Comparison of ENCODE assay signal across 8 mouse cellular contexts in genomic region chr11:97435808-97436491, GRCm38 (mm10). TPM values are rescaled to one million over a fixed set of nuclear protein-coding genes. Genes with fewer than 3 reads are reported as not detected.
A peak's percentile ranks its signal among the peaks of the same experiment; 100 is the strongest.
DNase-seq lines count a peak whose midpoint lies in the region; ATAC-seq and TF ChIP-seq lines count a peak whose summit lies in the region.

No protein-coding gene starts in this region.

- no peaks in the 10 kb centered on the region for H3K27me3 ChIP-seq in embryonic facial prominence, embryonic 13.5 days
- H3K27me3 ChIP-seq in intestine, embryonic 14.5 days (replicated peaks; ENCODE audit: control insufficient read depth, insufficient read depth, low read length) = no peaks in the 10 kb centered on the region
- no peaks in the 10 kb centered on the region for H3K27me3 ChIP-seq in liver, embryonic 16.5 days (ENCODE audit: control insufficient read depth, insufficient read depth, low read depth, low read length)
- no peaks in the 10 kb centered on the region for H3K27me3 ChIP-seq in stomach, embryonic 15.5 days (replicated peaks)

- no peak overlapping the region for H3K4me3 ChIP-seq in layer of hippocampus, adult 2 months
- no peak overlapping the region for H3K4me3 ChIP-seq in embryonic facial prominence, embryonic 13.5 days
- no peak overlapping the region for H3K4me3 ChIP-seq in intestine, embryonic 14.5 days (ENCODE audit: low read depth, low read length)
- peak overlapping the region; percentile 76 for H3K4me3 ChIP-seq in liver, embryonic 16.5 days (ENCODE audit: low read depth, low read length)
- 0 out of 2 replicates have a peak overlapping the region, but pooled peaks have one; percentile 5 for H3K4me3 ChIP-seq in stomach, embryonic 15.5 days (replicated peaks)

- WGBS in embryonic facial prominence, embryonic 13.5 days = 44% methylated on average over 13 of the region's 13 CpGs
- WGBS in intestine, embryonic 14.5 days = 41% methylated on average over 13 of the region's 13 CpGs
- WGBS in liver, embryonic 16.5 days (ENCODE audit: insufficient replicate concordance) = 17% methylated on average over 13 of the region's 13 CpGs
- WGBS in stomach, embryonic 15.5 days = 30% methylated on average over 13 of the region's 13 CpGs

- H3K36me3 ChIP-seq in embryonic facial prominence, embryonic 13.5 days = no peaks in the 10 kb centered on the region; the same call in 1 of the 2 replicates
- H3K36me3 ChIP-seq in intestine, embryonic 14.5 days (ENCODE audit: control insufficient read depth, insufficient read depth, low read length) = no peaks in the 10 kb centered on the region
- H3K36me3 ChIP-seq in liver, embryonic 16.5 days (ENCODE audit: control insufficient read depth, insufficient read depth) = no peaks in the 10 kb centered on the region
- H3K36me3 ChIP-seq in stomach, embryonic 15.5 days = no peaks in the 10 kb centered on the region

- H3K9me3 ChIP-seq in embryonic facial prominence, embryonic 13.5 days = no peaks in the 10 kb centered on the region
- H3K9me3 ChIP-seq in intestine, embryonic 14.5 days (ENCODE audit: control insufficient read depth, low read length) = no peaks in the 10 kb centered on the region
- H3K9me3 ChIP-seq in liver, embryonic 16.5 days (replicated peaks; ENCODE audit: control insufficient read depth, low read length) = no peaks in the 10 kb centered on the region
- H3K9me3 ChIP-seq in stomach, embryonic 15.5 days = no peaks in the 10 kb centered on the region

- no peak for DNase-seq in layer of hippocampus, adult 2 months (ENCODE audit: low spot score in 2 of 2)
- no peak for DNase-seq in layer of hippocampus, adult 9-11 months
- DNase-seq in intestine, embryonic 14.5 days (ENCODE audit: low spot score) = no peak
- no peak for DNase-seq in T-cell, adult 2 months (ENCODE audit: low spot score)
- DNase-seq in gastrocnemius, postnatal 25 days = no peak

- no peak for TF ChIP-seq CTCF in layer of hippocampus, adult 2 months (conservative IDR thresholded peaks at IDR 0.05)

- peak overlapping the region; percentile 60 for H3K4me2 ChIP-seq in embryonic facial prominence, embryonic 13.5 days
- peak overlapping the region; percentile 54; the same call in 1 of the 2 replicates for H3K4me2 ChIP-seq in intestine, embryonic 14.5 days (ENCODE audit: low read length)
- peak overlapping the region; percentile 89 for H3K4me2 ChIP-seq in liver, embryonic 16.5 days (ENCODE audit: low read depth, low read length)
- peak overlapping the region; percentile 65 for H3K4me2 ChIP-seq in stomach, embryonic 15.5 days

- ATAC-seq in embryonic facial prominence, embryonic 13.5 days (ENCODE audit: insufficient number of reproducible peaks, insufficient read depth, low FRiP score, low TSS enrichment, low read depth) = no peak
- ATAC-seq in intestine, embryonic 14.5 days (replicated peaks; ENCODE audit: low FRiP score, low TSS enrichment, low read depth) = 0 out of 2 replicates have a peak, but pooled peaks have one; percentile 10
- peak; percentile 52 for ATAC-seq in liver, embryonic 16.5 days (ENCODE audit: low read depth)
- ATAC-seq in stomach, embryonic 15.5 days (ENCODE audit: insufficient read depth, low FRiP score, low read depth) = peak; percentile 51

- H3K27ac ChIP-seq in layer of hippocampus, adult 2 months = peak overlapping the region; percentile 65
- H3K27ac ChIP-seq in embryonic facial prominence, embryonic 13.5 days = peak overlapping the region; percentile 84
- peak overlapping the region; percentile 90 for H3K27ac ChIP-seq in intestine, embryonic 14.5 days (ENCODE audit: low read depth)
- H3K27ac ChIP-seq in liver, embryonic 16.5 days (ENCODE audit: low read length) = peak overlapping the region; percentile 98
- H3K27ac ChIP-seq in stomach, embryonic 15.5 days = peak overlapping the region; percentile 96

- H3K4me1 ChIP-seq in embryonic facial prominence, embryonic 13.5 days = peaks cover 65% of the 10 kb centered on the region
- peaks cover 50% of the 10 kb centered on the region for H3K4me1 ChIP-seq in intestine, embryonic 14.5 days (replicated peaks; ENCODE audit: control insufficient read depth, insufficient read depth, low read length)
- peaks cover 71% of the 10 kb centered on the region for H3K4me1 ChIP-seq in liver, embryonic 16.5 days (ENCODE audit: control insufficient read depth, low read depth, low read length)
- peaks cover 56% of the 10 kb centered on the region for H3K4me1 ChIP-seq in stomach, embryonic 15.5 days

- 0 out of 2 replicates have a peak overlapping the region, but pooled peaks have one; percentile 17 for H3K9ac ChIP-seq in embryonic facial prominence, embryonic 13.5 days
- H3K9ac ChIP-seq in intestine, embryonic 14.5 days (ENCODE audit: low read length) = no peak overlapping the region
- H3K9ac ChIP-seq in liver, embryonic 16.5 days (ENCODE audit: low read depth, low read length) = peak overlapping the region; percentile 83
- no peak overlapping the region for H3K9ac ChIP-seq in stomach, embryonic 15.5 days

RNA-seq across cellular contexts. Expression of gene Arhgap23, which starts 20.6 kb away (rescaled TPM):
- 10 to 100 TPM; 66.0 to 74.1 TPM for total RNA-seq in layer of hippocampus, adult 2 months (2021)
- polyA plus RNA-seq in embryonic facial prominence, embryonic 13.5 days (2015; fragmentation: Nextera tagmentation; extraction: Ambion mirVana) = 7.7 and 8.4 TPM in 2 replicates
- polyA plus RNA-seq in intestine, embryonic 14.5 days (2014; fragmentation: Nextera tagmentation; extraction: Ambion mirVana) = 5.0 and 5.1 TPM in 2 replicates
- 4.8 and 5.4 TPM in 2 replicates for polyA plus RNA-seq in liver, embryonic 16.5 days (2015; fragmentation: Nextera tagmentation; extraction: Ambion mirVana)
- polyA plus RNA-seq in stomach, embryonic 15.5 days (2015; fragmentation: Nextera tagmentation; extraction: Ambion mirVana) = 6.1 and 6.2 TPM in 2 replicates
- 1 to 10 TPM; 6.5 to 7.1 TPM for total RNA-seq in gastrocnemius, postnatal 25 days (2021)

Comparison
In these comparisons a context has a peak if more than half of its experiments do, and no peak if none do; other contexts are left out.
1. H3K4me3 ChIP-seq: peak in liver, embryonic 16.5 days (single experiment) and stomach, embryonic 15.5 days (single experiment); none in layer of hippocampus, adult 2 months (single experiment), embryonic facial prominence, embryonic 13.5 days (single experiment) and intestine, embryonic 14.5 days (single experiment).
2. H3K9ac ChIP-seq: peak in embryonic facial prominence, embryonic 13.5 days (single experiment) and liver, embryonic 16.5 days (single experiment); none in intestine, embryonic 14.5 days (single experiment) and stomach, embryonic 15.5 days (single experiment).
3. Peak in every context shown above with its lines, with median percentiles within 50 percentile points of each other: H3K27ac ChIP-seq and H3K4me2 ChIP-seq.